Mouse (Mus musculus) bone marrow, adult 2 months (tissue): ENCODE measurements at regions not wholly inside any gene's neighbourhood (a gene's known extent, or its start where the extent isn't known, plus 50 kb on each side); places are given as distances from the start of the nearest gene placed in this dataset.

ENCODE experiments used
- CTCF ChIP-seq: fragments of 200-500 bp; IDR thresholded peaks from 2 replicates; pipeline ENCODE4 v1.5.1; 2011; ENCODE audit warnings: low read length, control low read depth; ENCODE audit not compliant: control insufficient read depth, insufficient read depth
- POLR2A ChIP-seq: fragments of 200-500 bp; IDR thresholded peaks from 2 replicates; pipeline ENCODE4 v1.6.1; 2011; ENCODE audit warnings: low read depth, mild to moderate bottlenecking, control low read depth, low read length, borderline replicate concordance; ENCODE audit not compliant: control insufficient read depth

DNA sequence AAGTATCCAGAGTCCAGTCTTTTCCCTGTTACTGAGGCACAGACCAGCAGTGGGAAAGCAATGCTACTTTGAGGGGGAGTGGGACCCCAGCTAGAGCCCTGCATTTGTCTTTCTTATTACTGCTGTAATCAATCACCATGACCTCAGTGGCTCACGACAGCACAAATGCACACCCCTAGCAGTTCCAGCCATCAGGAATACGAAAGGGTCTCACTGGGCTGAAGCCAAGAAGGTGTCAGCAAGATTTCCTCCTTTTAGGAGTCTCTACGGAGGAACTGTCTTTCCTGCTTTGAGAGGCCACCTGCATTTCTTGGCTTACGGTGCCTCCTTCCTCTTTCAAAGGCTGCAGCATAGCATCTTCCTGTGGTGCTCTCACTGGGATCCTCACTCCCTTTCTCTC, 234.3 kb upstream of the Pgrmc2 start:
- TF ChIP-seq CTCF = no peak
- no peak for TF ChIP-seq POLR2A
